Mouse (Mus musculus) hematopoietic multipotent progenitor cell, adult 10-12 weeks (in vitro differentiated cells): ENCODE measurements around the gene Nt5dc2. TPM values are rescaled to one million over a fixed set of nuclear protein-coding genes. Genes with fewer than 3 reads are reported as not detected.

Experiments used
- polyA plus RNA-seq: library from polyadenylated mRNA; stranded (reverse); fragments of >175 nt; gene quantifications from 2 replicates; pipeline ENCODE4 v1.2.3, GENCODE M21; 2012; ENCODE audit warnings: low replicate concordance

The Nt5dc2 gene
- 3.8 and 17.4 TPM in 2 replicates for polyA plus RNA-seq

GRCm38 (mm10) chr14:31130236-31131220 is at the start of gene Nt5dc2:
TSS of gene Nt5dc2 (plus strand) at chr14:31131053.

DNA sequence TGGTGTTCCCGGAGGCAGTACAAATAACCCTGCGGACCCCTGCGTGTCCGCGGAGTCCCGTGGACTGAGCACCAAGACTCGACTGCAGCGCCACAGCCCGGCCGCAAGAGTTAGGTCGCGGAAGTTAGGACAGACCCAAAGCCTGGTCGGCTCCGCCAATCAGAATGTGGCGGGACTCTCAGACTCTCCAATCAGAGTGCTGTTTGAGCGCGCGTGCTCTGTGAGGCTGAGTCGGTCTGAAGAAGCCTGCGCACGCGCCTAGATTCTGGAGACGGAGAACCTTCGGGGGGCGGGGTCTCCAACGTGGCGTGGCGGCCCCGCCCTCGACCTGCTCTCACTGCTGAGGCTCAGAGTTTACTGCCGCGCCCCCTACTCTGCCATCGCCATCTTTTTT is 2.0 kb upstream of the Nt5dc2 start, which contains the start of gene Smim4:
TSS of gene Smim4 (minus strand) at position 131 of the 394 bp plus-strand sequence.

GRCm38 (mm10) chr14:31168425-31168824 is 37.6 kb downstream of the Nt5dc2 start, which contains the start of gene Stab1:
TSS of gene Stab1 (minus strand) at chr14:31168641.

Other genes starting within 250 kb of the Nt5dc2 start
- not detected in 2 replicates for gene Itih4, start 244.6 kb upstream of the Nt5dc2 start, polyA plus RNA-seq
- 0.05 TPM in 1 of 2 replicates, not detected in the other for gene Itih3, start 207.3 kb upstream of the Nt5dc2 start, polyA plus RNA-seq
- not detected in 2 replicates for gene Itih1, start 187.8 kb upstream of the Nt5dc2 start, polyA plus RNA-seq
- gene Nek4, start 179.7 kb upstream of the Nt5dc2 start, polyA plus RNA-seq, result 2.8 and 2.9 TPM in 2 replicates
- 4.2 and 10.3 TPM in 2 replicates for gene Glt8d1, start 129.7 kb upstream of the Nt5dc2 start, polyA plus RNA-seq
- gene Spcs1, start 129.4 kb upstream of the Nt5dc2 start, polyA plus RNA-seq, result 19.4 and 26.5 TPM in 2 replicates
- gene Pbrm1, start 111.9 kb upstream of the Nt5dc2 start, polyA plus RNA-seq, result 11.4 and 16.3 TPM in 2 replicates
- gene Gnl3, start 111.9 kb upstream of the Nt5dc2 start, polyA plus RNA-seq, result 3.6 and 13.9 TPM in 2 replicates
- 30.1 and 46.4 TPM in 2 replicates for gene Smim4, start 2.1 kb upstream of the Nt5dc2 start, polyA plus RNA-seq
- gene Stab1, start 37.6 kb downstream of the Nt5dc2 start, polyA plus RNA-seq, result 1.2 and 2.7 TPM in 2 replicates
- gene Tnnc1, start 77.3 kb downstream of the Nt5dc2 start, polyA plus RNA-seq, result 0.18 TPM in 1 of 2 replicates, not detected in the other
- 207 and 272 TPM in 2 replicates for gene Nisch, start 85.9 kb downstream of the Nt5dc2 start, polyA plus RNA-seq
- 0.05 and 0.17 TPM in 2 replicates for gene Sema3g, start 86.8 kb downstream of the Nt5dc2 start, polyA plus RNA-seq
- gene Phf7, start 120.3 kb downstream of the Nt5dc2 start, polyA plus RNA-seq, result 5.3 and 6.3 TPM in 2 replicates
- gene Bap1, start 120.4 kb downstream of the Nt5dc2 start, polyA plus RNA-seq, result 42.4 and 44.6 TPM in 2 replicates
- 0.04 and 0.12 TPM in 2 replicates for gene Dnah1, start 192.8 kb downstream of the Nt5dc2 start, polyA plus RNA-seq
- gene Capn7, start 205.6 kb downstream of the Nt5dc2 start, polyA plus RNA-seq, result 7.9 and 10.4 TPM in 2 replicates